Mouse (Mus musculus): ENCODE results near the gene Nr5a1.
A peak's percentile ranks its signal among the peaks of the same experiment; 100 is the strongest.

The Nr5a1 gene

GRCm38 (mm10) chr2:38705036-38705435 lies 9.3 kb downstream of the Nr5a1 start:
- no peak for DNase-seq (ENCODE audit: low spot score in 2 of 2)

GRCm38 (mm10) chr2:38704336-38704735 lies 10.0 kb downstream of the Nr5a1 start:
- no peak for DNase-seq (ENCODE audit: low spot score in 2 of 2)

GRCm38 (mm10) chr2:38700177-38700576 lies 14.2 kb downstream of the Nr5a1 start:
- DNase-seq (ENCODE audit: low spot score in 2 of 2), result no peak

- no peak for DNase-seq (ENCODE audit: low spot score in 2 of 2)
Observed at GRCm38 (mm10) chr2:38698623-38699022, 15.7 kb downstream of the Nr5a1 start.

- DNase-seq (ENCODE audit: low spot score in 2 of 2), result no peak
Observed at GRCm38 (mm10) chr2:38697128-38698120, 16.9 kb downstream of the Nr5a1 start.

- no peak for DNase-seq (ENCODE audit: low spot score in 2 of 2)
Observed at GRCm38 (mm10) chr2:38695770-38696169, 18.6 kb downstream of the Nr5a1 start.

- peak in 1 of 2 experiments; percentile 12 for DNase-seq (ENCODE audit: low spot score in 2 of 2)
Observed at GRCm38 (mm10) chr2:38691542-38691941, 22.8 kb downstream of the Nr5a1 start.

GRCm38 (mm10) chr2:38689881-38690280 lies 24.5 kb downstream of the Nr5a1 start:
- no peak for DNase-seq (ENCODE audit: low spot score in 2 of 2)

- no peak for DNase-seq (ENCODE audit: low spot score in 2 of 2)
Observed at GRCm38 (mm10) chr2:38688791-38689520, 25.4 kb downstream of the Nr5a1 start.

- no peak for DNase-seq (ENCODE audit: low spot score in 2 of 2)
Observed at GRCm38 (mm10) chr2:38685746-38686145, 28.6 kb downstream of the Nr5a1 start.

GRCm38 (mm10) chr2:38683083-38683482 lies 31.3 kb downstream of the Nr5a1 start:
- DNase-seq (ENCODE audit: low spot score in 2 of 2), result no peak

GRCm38 (mm10) chr2:38682209-38682608 lies 32.1 kb downstream of the Nr5a1 start:
- no peak for DNase-seq (ENCODE audit: low spot score in 2 of 2)

- no peak for DNase-seq (ENCODE audit: low spot score in 2 of 2)
Observed at GRCm38 (mm10) chr2:38678947-38679346, 35.4 kb downstream of the Nr5a1 start.

GRCm38 (mm10) chr2:38675366-38675969 lies 38.9 kb downstream of the Nr5a1 start:
- DNase-seq (ENCODE audit: low spot score in 2 of 2), result no peak

GRCm38 (mm10) chr2:38672496-38672895 lies 41.8 kb downstream of the Nr5a1 start:
- DNase-seq (ENCODE audit: low spot score in 2 of 2), result no peak

GRCm38 (mm10) chr2:38668802-38669580 lies 45.4 kb downstream of the Nr5a1 start:
- DNase-seq (ENCODE audit: low spot score in 2 of 2), result no peak

- DNase-seq (ENCODE audit: low spot score in 2 of 2), result no peak
Observed at GRCm38 (mm10) chr2:38661398-38661797, 52.9 kb downstream of the Nr5a1 start.

GRCm38 (mm10) chr2:38658338-38658836 lies 56.0 kb downstream of the Nr5a1 start:
- peak; percentile 58 to 68 for DNase-seq (ENCODE audit: low spot score in 2 of 2)

- no peak for DNase-seq (ENCODE audit: low spot score in 2 of 2)
Observed at GRCm38 (mm10) chr2:38653694-38654093, 60.6 kb downstream of the Nr5a1 start.

GRCm38 (mm10) chr2:38653293-38653619 lies 61.1 kb downstream of the Nr5a1 start:
- no peak for DNase-seq (ENCODE audit: low spot score in 2 of 2)

- DNase-seq (ENCODE audit: low spot score in 2 of 2), result peak in 1 of 2 experiments; percentile 61
Observed at GRCm38 (mm10) chr2:38652565-38653292, 61.6 kb downstream of the Nr5a1 start.
